Mouse (Mus musculus) limb, embryonic 13.5 days (tissue): ENCODE results near the gene Nxpe4. TPM values are rescaled to one million over a fixed set of nuclear protein-coding genes. Genes with fewer than 3 reads are reported as not detected.

Source experiments
- ATAC-seq: fragments of 200-750 bp; cut with Nextera tagmentation; 2 replicates; pipeline ENCODE4 v1.8.0; 2017; ENCODE audit warnings: low read depth, moderate number of reproducible peaks, moderate TSS enrichment; ENCODE audit not compliant: low FRiP score
- H3K27ac ChIP-seq: fragments of 300-500 bp; sonication (generic); 2 replicates; pipeline ENCODE4 v1.5.1; 2015; ENCODE audit warnings: inconsistent platforms, mild to moderate bottlenecking, moderate library complexity
- H3K27me3 ChIP-seq: fragments of 300-500 bp; sonication (generic); 2 replicates; pipeline ENCODE4 v1.6.1; 2015; ENCODE audit warnings: mild to moderate bottlenecking, inconsistent platforms
- H3K36me3 ChIP-seq: fragments of 300-500 bp; sonication (generic); 2 replicates; pipeline ENCODE4 v1.6.1; 2015; ENCODE audit warnings: inconsistent platforms, mild to moderate bottlenecking, moderate library complexity
- H3K4me1 ChIP-seq: fragments of 300-500 bp; sonication (generic); 2 replicates; pipeline ENCODE4 v1.6.1; 2015; ENCODE audit warnings: inconsistent platforms
- H3K4me2 ChIP-seq: fragments of 300-500 bp; sonication (generic); replicated peaks from 2 replicates; pipeline ENCODE4 v1.6.1; 2015; ENCODE audit warnings: inconsistent platforms, mild to moderate bottlenecking, moderate library complexity
- H3K4me3 ChIP-seq: fragments of 300-500 bp; sonication (generic); 2 replicates; pipeline ENCODE4 v1.5.1; 2015; ENCODE audit warnings: moderate library complexity, mild to moderate bottlenecking, inconsistent platforms
- H3K9ac ChIP-seq: fragments of 300-500 bp; sonication (generic); 2 replicates; pipeline ENCODE4 v1.6.1; 2015; ENCODE audit warnings: mild to moderate bottlenecking, inconsistent platforms
- H3K9me3 ChIP-seq: fragments of 300-500 bp; sonication (generic); 2 replicates; pipeline ENCODE4 v1.6.1; 2016; ENCODE audit warnings: inconsistent platforms
- WGBS: fragments of 180-500 bp; shearing (Covaris S2); methylation state at CpG from one replicate; pipeline ENCODE4 v1.1.7; 2015; 5-methylcytosine and 5-hydroxymethylcytosine counted together
- polyA plus RNA-seq: library from polyadenylated mRNA; unstranded; fragments of >200 nt; fragmentation: Nextera tagmentation; extraction: Ambion mirVana; gene quantifications from 2 replicates; pipeline ENCODE4 v1.2.1, GENCODE M21; 2015

Gene Nxpe4
- polyA plus RNA-seq, 1 experiment from 2014 or later = 7.7 TPM

- H3K4me1 ChIP-seq = peaks cover 11% of the 10 kb centered on the region; the same call in 1 of the 2 replicates
- H3K4me3 ChIP-seq = no peak overlapping the region
- 68% methylated on average over 10 of the region's 10 CpGs for WGBS
- no peaks in the 10 kb centered on the region for H3K27me3 ChIP-seq
- ATAC-seq = no peak
- no peak overlapping the region for H3K9ac ChIP-seq
- H3K27ac ChIP-seq = no peak overlapping the region
- no peaks in the 10 kb centered on the region for H3K9me3 ChIP-seq
- H3K36me3 ChIP-seq = no peaks in the 10 kb centered on the region
- H3K4me2 ChIP-seq = 0 out of 2 replicates have a peak overlapping the region, but pooled peaks have one; percentile 9
Observed at GRCm38 (mm10) chr9:48340708-48341380, 179.0 kb downstream of the Nxpe4 start.

GRCm38 (mm10) chr9:48345456-48345855, 183.6 kb downstream of the Nxpe4 start:
- Histone ChIP-seq H3K36me3 (no peaks in the 10 kb centered on the region), H3K9ac (no peak overlapping the region), H3K4me1 (peaks cover 8% of the 10 kb centered on the region; the same call in 1 of the 2 replicates), H3K4me2 (no peak overlapping the region), H3K9me3 (no peaks in the 10 kb centered on the region), H3K4me3 (no peak overlapping the region), H3K27me3 (no peaks in the 10 kb centered on the region), H3K27ac (no peak overlapping the region)
- ATAC-seq = no peak
- WGBS = 83% methylated on average over 9 of the region's 9 CpGs

GRCm38 (mm10) chr9:48345866-48346265, 184.0 kb downstream of the Nxpe4 start:
- no peaks in the 10 kb centered on the region for H3K9me3 ChIP-seq
- H3K27ac ChIP-seq = no peak overlapping the region
- ATAC-seq = no peak
- H3K4me1 ChIP-seq = peaks cover 4% of the 10 kb centered on the region; the same call in 1 of the 2 replicates
- H3K4me3 ChIP-seq = no peak overlapping the region
- no peak overlapping the region for H3K9ac ChIP-seq
- no peak overlapping the region for H3K4me2 ChIP-seq
- H3K36me3 ChIP-seq = no peaks in the 10 kb centered on the region
- no peaks in the 10 kb centered on the region for H3K27me3 ChIP-seq
- 83% methylated on average over 3 of the region's 3 CpGs for WGBS

- Histone ChIP-seq H3K27me3 (no peaks in the 10 kb centered on the region), H3K9me3 (no peaks in the 10 kb centered on the region), H3K4me3 (no peak within 1 kb of the TSS), H3K4me1 (peaks cover 25% of the 10 kb centered on the region), H3K27ac (0 out of 2 replicates have a peak within 1 kb of the TSS, but pooled peaks have one; percentile 22), H3K36me3 (no peaks in the 10 kb centered on the region), H3K4me2 (no peak within 1 kb of the TSS), H3K9ac (no peak within 1 kb of the TSS)
- ATAC-seq = no peak
- WGBS = 40% methylated on average over 2 of the region's 2 CpGs
Observed at GRCm38 (mm10) chr9:48353148-48353698, 191.4 kb downstream of the Nxpe4 start, which contains the start of gene Nxpe2. TSS of gene Nxpe2 (minus strand) at chr9:48353454.

- Histone ChIP-seq H3K9me3 (no peaks in the 10 kb centered on the region), H3K4me3 (no peak overlapping the region), H3K36me3 (no peaks in the 10 kb centered on the region), H3K9ac (no peak overlapping the region), H3K4me1 (peaks cover 25% of the 10 kb centered on the region), H3K27ac (0 out of 2 replicates have a peak overlapping the region, but pooled peaks have one; percentile 22), H3K27me3 (no peaks in the 10 kb centered on the region), H3K4me2 (no peak overlapping the region)
- WGBS = 32% methylated on average over 4 of the region's 4 CpGs
- ATAC-seq = no peak
Observed at GRCm38 (mm10) chr9:48354122-48354521, 192.3 kb downstream of the Nxpe4 start.

- H3K36me3 ChIP-seq = no peaks in the 10 kb centered on the region
- H3K4me3 ChIP-seq = no peak overlapping the region
- H3K9ac ChIP-seq = no peak overlapping the region
- no peak overlapping the region for H3K4me2 ChIP-seq
- H3K27ac ChIP-seq = 0 out of 2 replicates have a peak overlapping the region, but pooled peaks have one; percentile 22
- no peaks in the 10 kb centered on the region for H3K9me3 ChIP-seq
- WGBS = 43% methylated on average over 3 of the region's 3 CpGs
- H3K4me1 ChIP-seq = peaks cover 25% of the 10 kb centered on the region
- no peaks in the 10 kb centered on the region for H3K27me3 ChIP-seq
- no peak for ATAC-seq
Observed at GRCm38 (mm10) chr9:48354793-48355192, 193.0 kb downstream of the Nxpe4 start.

GRCm38 (mm10) chr9:48357097-48357496, 195.3 kb downstream of the Nxpe4 start:
- Histone ChIP-seq H3K27me3 (no peaks in the 10 kb centered on the region), H3K27ac (no peak overlapping the region), H3K9me3 (no peaks in the 10 kb centered on the region), H3K4me3 (no peak overlapping the region), H3K9ac (no peak overlapping the region), H3K36me3 (no peaks in the 10 kb centered on the region), H3K4me1 (peaks cover 29% of the 10 kb centered on the region), H3K4me2 (no peak overlapping the region)
- ATAC-seq = no peak
- 90% methylated on average over 3 of the region's 3 CpGs for WGBS

GRCm38 (mm10) chr9:48360826-48361225, 199.0 kb downstream of the Nxpe4 start:
- Histone ChIP-seq H3K36me3 (no peaks in the 10 kb centered on the region), H3K4me1 (peaks cover 18% of the 10 kb centered on the region), H3K27ac (no peak overlapping the region), H3K9ac (no peak overlapping the region), H3K4me2 (no peak overlapping the region), H3K4me3 (no peak overlapping the region), H3K27me3 (no peaks in the 10 kb centered on the region), H3K9me3 (no peaks in the 10 kb centered on the region)
- WGBS = 68% methylated on average over 4 of the region's 4 CpGs
- ATAC-seq = no peak

- Histone ChIP-seq H3K27me3 (no peaks in the 10 kb centered on the region), H3K4me3 (no peak overlapping the region), H3K9me3 (no peaks in the 10 kb centered on the region), H3K36me3 (no peaks in the 10 kb centered on the region), H3K9ac (no peak overlapping the region), H3K27ac (no peak overlapping the region), H3K4me1 (peaks cover 18% of the 10 kb centered on the region), H3K4me2 (no peak overlapping the region)
- ATAC-seq = peak; percentile 54; the same call in 1 of the 2 replicates
- 48% methylated on average over 14 of the region's 14 CpGs for WGBS
Observed at GRCm38 (mm10) chr9:48361815-48362631, 200.2 kb downstream of the Nxpe4 start.

GRCm38 (mm10) chr9:48362743-48363142, 200.9 kb downstream of the Nxpe4 start:
- no peaks in the 10 kb centered on the region for H3K36me3 ChIP-seq
- no peak for ATAC-seq
- no peak overlapping the region for H3K27ac ChIP-seq
- no peak overlapping the region for H3K9ac ChIP-seq
- peaks cover 25% of the 10 kb centered on the region for H3K4me1 ChIP-seq
- no peak overlapping the region for H3K4me2 ChIP-seq
- WGBS = 77% methylated on average over 6 of the region's 6 CpGs
- H3K27me3 ChIP-seq = no peaks in the 10 kb centered on the region
- no peak overlapping the region for H3K4me3 ChIP-seq
- no peaks in the 10 kb centered on the region for H3K9me3 ChIP-seq

GRCm38 (mm10) chr9:48373232-48373878, 211.5 kb downstream of the Nxpe4 start:
- Histone ChIP-seq H3K36me3 (no peaks in the 10 kb centered on the region), H3K9me3 (no peaks in the 10 kb centered on the region), H3K27me3 (no peaks in the 10 kb centered on the region), H3K9ac (no peak overlapping the region), H3K27ac (no peak overlapping the region), H3K4me3 (no peak overlapping the region), H3K4me1 (no peaks in the 10 kb centered on the region), H3K4me2 (no peak overlapping the region)
- WGBS = 74% methylated on average over 4 of the region's 4 CpGs
- ATAC-seq = no peak

- ATAC-seq = no peak
- Histone ChIP-seq H3K4me1 (no peaks in the 10 kb centered on the region), H3K36me3 (no peaks in the 10 kb centered on the region), H3K27ac (no peak overlapping the region), H3K9me3 (no peaks in the 10 kb centered on the region), H3K4me3 (no peak overlapping the region), H3K27me3 (no peaks in the 10 kb centered on the region), H3K9ac (no peak overlapping the region), H3K4me2 (no peak overlapping the region)
- WGBS = 65% methylated on average over 2 of the region's 2 CpGs
Observed at GRCm38 (mm10) chr9:48374357-48374756, 212.5 kb downstream of the Nxpe4 start.
